Mouse (Mus musculus) embryonic fibroblast, embryonic 13.5 days (primary cell): ENCODE results near the gene Coa4. TPM values are rescaled to one million over a fixed set of nuclear protein-coding genes. Genes with fewer than 3 reads are reported as not detected.

Experiments
- H3K27ac ChIP-seq: 2 replicates; pipeline ENCODE4 v1.5.1; 2012; ENCODE audit warnings: low read length, control low read depth, inconsistent platforms; ENCODE audit not compliant: insufficient read depth
- H3K4me1 ChIP-seq: 2 replicates; pipeline ENCODE4 v1.6.1; 2011; ENCODE audit warnings: low read length; ENCODE audit not compliant: control insufficient read depth, insufficient read depth
- H3K4me3 ChIP-seq: 2 replicates; pipeline ENCODE4 v1.5.1; 2011; ENCODE audit warnings: mild to moderate bottlenecking, control low read depth, low read length; ENCODE audit not compliant: insufficient read depth
- CTCF ChIP-seq: IDR thresholded peaks from 2 replicates; pipeline ENCODE4 v1.5.1; 2011; ENCODE audit warnings: mild to moderate bottlenecking, control low read depth, low read length, moderate library complexity, borderline replicate concordance; ENCODE audit not compliant: insufficient read depth
- POLR2A ChIP-seq: IDR thresholded peaks from 2 replicates; pipeline ENCODE4 v1.6.1; 2011; ENCODE audit warnings: low read depth, mild to moderate bottlenecking, control low read depth, low read length, moderate library complexity
- polyA plus RNA-seq: library from polyadenylated mRNA; stranded (reverse); fragments of >200 nt; gene quantifications from 2 replicates; pipeline ENCODE4 v1.2.4, GENCODE M21; 2011; ENCODE audit warnings: low read depth; ENCODE audit not compliant: missing spikeins, insufficient read length

Gene Coa4
- polyA plus RNA-seq, 1 experiment = 12.5 TPM

- no peak overlapping the region for H3K4me3 ChIP-seq
- TF ChIP-seq POLR2A = no peak
- no peak for TF ChIP-seq CTCF
- no peaks in the 10 kb centered on the region for H3K4me1 ChIP-seq
- H3K27ac ChIP-seq = no peak overlapping the region
Observed at GRCm38 (mm10) chr7:100504740-100505487, 32.0 kb upstream of the Coa4 start.

DNA sequence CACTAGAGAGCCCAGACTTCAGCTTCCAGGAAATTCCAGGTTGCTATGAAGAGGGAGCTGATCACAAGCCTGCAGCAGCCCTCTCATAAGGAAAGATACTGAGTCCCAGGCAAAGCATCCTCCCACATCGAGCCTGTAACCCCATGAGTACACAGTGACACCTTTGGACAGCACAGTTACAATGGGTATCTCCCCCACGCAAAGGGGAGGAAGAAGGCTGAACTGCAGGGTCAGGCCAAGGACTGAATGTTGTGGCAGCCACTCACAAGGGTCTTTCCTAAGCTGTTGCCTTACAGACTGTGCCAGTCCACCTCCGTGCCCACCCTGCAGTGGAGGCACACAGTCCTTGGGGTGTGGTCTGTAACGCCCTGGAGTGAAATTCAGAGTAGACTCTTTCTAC, 30.4 kb upstream of the Coa4 start:
- TF ChIP-seq CTCF (no peak), POLR2A (no peak)
- Histone ChIP-seq H3K27ac (no peak overlapping the region), H3K4me3 (no peak overlapping the region), H3K4me1 (no peaks in the 10 kb centered on the region)

DNA sequence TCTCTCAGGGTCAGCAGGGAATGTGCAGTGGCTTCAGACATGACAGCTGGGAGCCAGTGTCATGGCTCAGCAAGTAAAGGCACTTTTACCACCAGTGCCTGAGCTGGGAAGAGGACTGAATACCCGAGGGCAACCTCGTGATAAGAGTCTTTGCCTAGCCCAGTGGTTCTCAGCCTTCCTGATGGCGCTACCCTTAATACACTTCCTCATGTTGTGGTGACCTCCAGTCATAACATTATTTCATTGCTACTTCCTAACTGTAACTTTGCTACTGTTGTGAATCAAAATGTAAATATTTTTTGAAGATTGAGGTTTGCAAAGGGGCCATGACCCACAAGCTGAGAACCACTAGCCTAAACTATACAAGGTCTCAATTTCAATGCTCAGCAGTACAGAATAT, 28.2 kb upstream of the Coa4 start:
- no peaks in the 10 kb centered on the region for H3K4me1 ChIP-seq
- H3K4me3 ChIP-seq = no peak overlapping the region
- TF ChIP-seq POLR2A (no peak), CTCF (no peak)
- H3K27ac ChIP-seq = no peak overlapping the region

- H3K4me3 ChIP-seq = no peak overlapping the region
- TF ChIP-seq CTCF (no peak), POLR2A (no peak)
- no peaks in the 10 kb centered on the region for H3K4me1 ChIP-seq
- H3K27ac ChIP-seq = no peak overlapping the region
Observed at GRCm38 (mm10) chr7:100511602-100512001, 25.3 kb upstream of the Coa4 start.

GRCm38 (mm10) chr7:100514573-100514972, 22.3 kb upstream of the Coa4 start, which contains the start of gene Dnajb13:
Gene Dnajb13 (minus strand): TSS chr7:100514960.
- H3K27ac ChIP-seq = no peak within 1 kb of the TSS
- H3K4me1 ChIP-seq = no peaks in the 10 kb centered on the region
- no peak within 1 kb of the TSS for H3K4me3 ChIP-seq
- TF ChIP-seq CTCF (no peak), POLR2A (no peak)

- H3K4me3 ChIP-seq = no peak overlapping the region
- no peak for TF ChIP-seq POLR2A
- TF ChIP-seq CTCF = no peak
Observed at GRCm38 (mm10) chr7:100520204-100520603, 16.7 kb upstream of the Coa4 start.

GRCm38 (mm10) chr7:100520663-100521285, 16.1 kb upstream of the Coa4 start:
- no peaks in the 10 kb centered on the region for H3K4me1 ChIP-seq
- H3K4me3 ChIP-seq = no peak overlapping the region
- peak; percentile 85 for TF ChIP-seq CTCF
- no peak for TF ChIP-seq POLR2A
- no peak overlapping the region for H3K27ac ChIP-seq

More at GRCm38 (mm10) chr7:100520204-100520603, 16.7 kb upstream of the Coa4 start:
- Histone ChIP-seq H3K4me1 (no peaks in the 10 kb centered on the region), H3K27ac (no peak overlapping the region)

DNA sequence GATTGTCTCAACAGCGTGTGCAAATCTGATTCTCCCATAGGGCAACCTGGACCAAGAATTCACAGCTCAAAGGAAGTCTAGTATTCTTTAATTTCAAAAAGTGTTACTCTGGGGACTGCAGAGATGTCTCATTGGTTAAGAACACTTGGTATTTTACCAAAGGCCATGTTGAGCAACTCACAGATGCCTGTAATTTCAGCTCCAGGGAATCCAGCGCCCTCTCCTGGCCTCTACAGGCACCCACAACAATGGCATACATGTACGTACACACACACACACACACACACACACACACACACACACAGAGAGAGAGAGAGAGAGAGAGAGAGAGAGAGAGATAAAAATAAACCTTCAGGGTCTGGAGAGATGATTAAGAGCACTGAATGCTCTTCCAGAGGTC, 14.6 kb upstream of the Coa4 start:
- no peak for TF ChIP-seq POLR2A
- no peak for TF ChIP-seq CTCF
- no peaks in the 10 kb centered on the region for H3K4me1 ChIP-seq
- H3K27ac ChIP-seq = no peak overlapping the region
- no peak overlapping the region for H3K4me3 ChIP-seq

DNA sequence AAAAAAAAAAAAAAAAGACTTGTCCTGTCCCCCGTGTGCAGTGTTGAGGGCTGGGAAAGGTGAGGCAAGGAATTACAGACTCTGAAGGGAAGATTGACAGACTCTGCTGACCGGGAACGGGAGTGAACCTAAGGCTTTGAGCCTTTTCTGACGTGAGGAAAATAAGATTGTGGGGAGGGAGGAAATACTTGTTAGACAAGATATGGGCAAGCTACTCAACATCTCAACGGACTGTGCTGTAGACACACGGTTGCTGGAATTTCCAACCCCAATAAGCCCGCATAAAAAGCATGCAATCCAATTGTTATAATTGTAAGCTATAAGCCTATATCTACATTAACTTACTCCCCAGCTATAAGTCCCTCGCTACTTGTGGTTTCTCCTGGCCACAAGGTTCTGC, 12.2 kb upstream of the Coa4 start:
- no peak overlapping the region for H3K27ac ChIP-seq
- TF ChIP-seq CTCF = no peak
- TF ChIP-seq POLR2A = no peak
- H3K4me3 ChIP-seq = no peak overlapping the region
- H3K4me1 ChIP-seq = no peaks in the 10 kb centered on the region

- Histone ChIP-seq H3K27ac (no peak overlapping the region), H3K4me1 (no peaks in the 10 kb centered on the region), H3K4me3 (no peak overlapping the region)
- TF ChIP-seq CTCF (no peak), POLR2A (no peak)
Observed at GRCm38 (mm10) chr7:100530766-100531165, 6.1 kb upstream of the Coa4 start.
